Mouse (Mus musculus) intestine, embryonic 15.5 days (tissue): ENCODE results near the gene Wbp4. TPM values are rescaled to one million over a fixed set of nuclear protein-coding genes. Genes with fewer than 3 reads are reported as not detected.
A peak's percentile ranks its signal among the peaks of the same experiment; 100 is the strongest.

ENCODE experiments used
- ATAC-seq: fragments of 200-750 bp; cut with Nextera tagmentation; 2 replicates; pipeline ENCODE4 v1.8.0; 2017; ENCODE audit warnings: moderate TSS enrichment, moderate library complexity
- H3K27ac ChIP-seq: fragments of 300-500 bp; sonication (generic); 2 replicates; pipeline ENCODE4 v1.5.1; 2015; ENCODE audit warnings: mild to moderate bottlenecking, inconsistent platforms
- H3K27me3 ChIP-seq: fragments of 300-500 bp; sonication (generic); replicated peaks from 2 replicates; pipeline ENCODE4 v1.6.1; 2015; ENCODE audit warnings: inconsistent platforms
- H3K36me3 ChIP-seq: fragments of 300-500 bp; sonication (generic); 2 replicates; pipeline ENCODE4 v1.6.1; 2015; ENCODE audit warnings: inconsistent platforms
- H3K4me1 ChIP-seq: fragments of 300-500 bp; sonication (generic); replicated peaks from 2 replicates; pipeline ENCODE4 v1.6.1; 2015; ENCODE audit warnings: inconsistent platforms
- H3K4me2 ChIP-seq: fragments of 300-500 bp; sonication (generic); replicated peaks from 2 replicates; pipeline ENCODE4 v1.6.1; 2015; ENCODE audit warnings: mild to moderate bottlenecking, inconsistent platforms
- H3K4me3 ChIP-seq: fragments of 300-500 bp; sonication (generic); replicated peaks from 2 replicates; pipeline ENCODE4 v1.5.1; 2015; ENCODE audit warnings: inconsistent platforms
- H3K9ac ChIP-seq: fragments of 300-500 bp; sonication (generic); 2 replicates; pipeline ENCODE4 v1.6.1; 2015; ENCODE audit warnings: inconsistent platforms
- H3K9me3 ChIP-seq: fragments of 300-500 bp; sonication (generic); 2 replicates; pipeline ENCODE4 v1.6.1; 2016; ENCODE audit warnings: inconsistent platforms
- WGBS: fragments of 180-500 bp; shearing (Covaris S2); methylation state at CpG from one replicate; pipeline ENCODE4 v1.1.7; 2015; 5-methylcytosine and 5-hydroxymethylcytosine counted together
- polyA plus RNA-seq: library from polyadenylated mRNA; unstranded; fragments of >200 nt; fragmentation: Nextera tagmentation; extraction: Ambion mirVana; gene quantifications from 2 replicates; pipeline ENCODE4 v1.2.1, GENCODE M21; 2015

The Wbp4 gene
- polyA plus RNA-seq, 1 experiment from 2014 or later: 33.8 TPM

GRCm38 (mm10) chr14:79504246-79505006, 23.1 kb upstream of the Wbp4 start:
- Histone ChIP-seq H3K4me2 (no peak overlapping the region), H3K4me3 (no peak overlapping the region), H3K27me3 (no peaks in the 10 kb centered on the region), H3K4me1 (peaks cover 12% of the 10 kb centered on the region; the same call in 1 of the 2 replicates), H3K36me3 (no peaks in the 10 kb centered on the region), H3K27ac (peak overlapping the region; percentile 3; the same call in 1 of the 2 replicates), H3K9ac (no peak overlapping the region), H3K9me3 (no peaks in the 10 kb centered on the region)
- ATAC-seq: no peak
- 86% methylated on average over 7 of the region's 7 CpGs for WGBS

GRCm38 (mm10) chr14:79503371-79504075, 22.2 kb upstream of the Wbp4 start:
- Histone ChIP-seq H3K9me3 (no peaks in the 10 kb centered on the region), H3K4me1 (peaks cover 6% of the 10 kb centered on the region; the same call in 1 of the 2 replicates), H3K36me3 (no peaks in the 10 kb centered on the region), H3K9ac (no peak overlapping the region), H3K27me3 (no peaks in the 10 kb centered on the region), H3K27ac (peak overlapping the region; percentile 3; the same call in 1 of the 2 replicates), H3K4me2 (no peak overlapping the region), H3K4me3 (no peak overlapping the region)
- WGBS: 60% methylated on average over 5 of the region's 5 CpGs
- peak; percentile 60 for ATAC-seq

GRCm38 (mm10) chr14:79500756-79501155, 19.4 kb upstream of the Wbp4 start:
- Histone ChIP-seq H3K4me1 (peaks cover 4% of the 10 kb centered on the region; the same call in 1 of the 2 replicates), H3K4me2 (no peak overlapping the region), H3K36me3 (no peaks in the 10 kb centered on the region), H3K27ac (no peak overlapping the region), H3K27me3 (no peaks in the 10 kb centered on the region), H3K4me3 (no peak overlapping the region), H3K9ac (no peak overlapping the region), H3K9me3 (no peaks in the 10 kb centered on the region)
- WGBS: 74% methylated on average over 4 of the region's 4 CpGs
- ATAC-seq: no peak

- no peak for ATAC-seq
- Histone ChIP-seq H3K4me2 (no peak overlapping the region), H3K4me3 (no peak overlapping the region), H3K9me3 (no peaks in the 10 kb centered on the region), H3K27me3 (no peaks in the 10 kb centered on the region), H3K9ac (no peak overlapping the region), H3K36me3 (no peaks in the 10 kb centered on the region), H3K27ac (no peak overlapping the region), H3K4me1 (peaks cover 4% of the 10 kb centered on the region; the same call in 1 of the 2 replicates)
- 53% methylated on average over 9 of the region's 9 CpGs for WGBS
These were observed 18.0 kb upstream of the Wbp4 start for GRCm38 (mm10) chr14:79499326-79499725.

GRCm38 (mm10) chr14:79494349-79494748, 13.0 kb upstream of the Wbp4 start:
- peak; percentile 28; the same call in 1 of the 2 replicates for ATAC-seq

GRCm38 (mm10) chr14:79490246-79490645, 8.9 kb upstream of the Wbp4 start:
- Histone ChIP-seq H3K4me1 (peaks cover 16% of the 10 kb centered on the region), H3K9me3 (no peaks in the 10 kb centered on the region), H3K27ac (no peak overlapping the region), H3K27me3 (no peaks in the 10 kb centered on the region), H3K9ac (no peak overlapping the region), H3K36me3 (peaks cover 3% of the 10 kb centered on the region; the same call in 1 of the 2 replicates), H3K4me3 (no peak overlapping the region), H3K4me2 (no peak overlapping the region)
- no peak for ATAC-seq
- 63% methylated on average over 3 of the region's 3 CpGs for WGBS

More at GRCm38 (mm10) chr14:79494349-79494748, 13.0 kb upstream of the Wbp4 start:
- Histone ChIP-seq H3K9me3 (no peaks in the 10 kb centered on the region), H3K36me3 (peaks cover 3% of the 10 kb centered on the region; the same call in 1 of the 2 replicates), H3K4me1 (no peaks in the 10 kb centered on the region), H3K4me3 (no peak overlapping the region), H3K9ac (no peak overlapping the region), H3K4me2 (no peak overlapping the region), H3K27ac (no peak overlapping the region), H3K27me3 (no peaks in the 10 kb centered on the region)
- WGBS: 72% methylated on average over 6 of the region's 6 CpGs

- Histone ChIP-seq H3K9me3 (no peaks in the 10 kb centered on the region), H3K4me1 (peaks cover 20% of the 10 kb centered on the region), H3K4me3 (no peak overlapping the region), H3K36me3 (peaks cover 3% of the 10 kb centered on the region; the same call in 1 of the 2 replicates), H3K9ac (no peak overlapping the region), H3K27me3 (no peaks in the 10 kb centered on the region), H3K27ac (no peak overlapping the region), H3K4me2 (no peak overlapping the region)
- 67% methylated on average over 12 of the region's 12 CpGs for WGBS
- no peak for ATAC-seq
These were observed 7.8 kb upstream of the Wbp4 start for GRCm38 (mm10) chr14:79489150-79489549.

GRCm38 (mm10) chr14:79488531-79488930, 7.2 kb upstream of the Wbp4 start:
- no peaks in the 10 kb centered on the region for H3K27me3 ChIP-seq
- H3K4me3 ChIP-seq: no peak overlapping the region
- no peak overlapping the region for H3K4me2 ChIP-seq
- H3K27ac ChIP-seq: no peak overlapping the region
- peaks cover 3% of the 10 kb centered on the region; the same call in 1 of the 2 replicates for H3K36me3 ChIP-seq
- ATAC-seq: no peak
- no peaks in the 10 kb centered on the region for H3K9me3 ChIP-seq
- H3K9ac ChIP-seq: no peak overlapping the region
- H3K4me1 ChIP-seq: peaks cover 23% of the 10 kb centered on the region
- WGBS: 54% methylated on average over 9 of the region's 9 CpGs

GRCm38 (mm10) chr14:79486993-79487731, 5.8 kb upstream of the Wbp4 start:
- H3K27me3 ChIP-seq: no peaks in the 10 kb centered on the region
- H3K4me1 ChIP-seq: peaks cover 31% of the 10 kb centered on the region
- ATAC-seq: peak; percentile 48
- WGBS: 9% methylated on average over 19 of the region's 19 CpGs
- peak overlapping the region; percentile 69 for H3K4me2 ChIP-seq
- peak overlapping the region; percentile 35 for H3K4me3 ChIP-seq
- no peaks in the 10 kb centered on the region for H3K9me3 ChIP-seq
- H3K9ac ChIP-seq: peak overlapping the region; percentile 33
- H3K36me3 ChIP-seq: peaks cover 3% of the 10 kb centered on the region; the same call in 1 of the 2 replicates
- H3K27ac ChIP-seq: peak overlapping the region; percentile 73

- peaks cover 31% of the 10 kb centered on the region for H3K4me1 ChIP-seq
- ATAC-seq: 0 out of 2 replicates have a peak, but pooled peaks have one; percentile 0
- peak overlapping the region; percentile 33 for H3K9ac ChIP-seq
- H3K9me3 ChIP-seq: no peaks in the 10 kb centered on the region
- H3K27me3 ChIP-seq: no peaks in the 10 kb centered on the region
- peak overlapping the region; percentile 69 for H3K4me2 ChIP-seq
- 20% methylated on average over 8 of the region's 8 CpGs for WGBS
- peak overlapping the region; percentile 73 for H3K27ac ChIP-seq
- no peaks in the 10 kb centered on the region for H3K36me3 ChIP-seq
- H3K4me3 ChIP-seq: peak overlapping the region; percentile 35
These were observed 5.3 kb upstream of the Wbp4 start for GRCm38 (mm10) chr14:79486617-79486992.

- peak overlapping the region; percentile 97; the same call in 1 of the 2 replicates for H3K9ac ChIP-seq
- H3K4me2 ChIP-seq: peak overlapping the region; percentile 67
- H3K27ac ChIP-seq: peak overlapping the region; percentile 100
- H3K4me1 ChIP-seq: peaks cover 41% of the 10 kb centered on the region
- H3K36me3 ChIP-seq: no peaks in the 10 kb centered on the region
- ATAC-seq: no peak
- 40% methylated on average over 8 of the region's 8 CpGs for WGBS
- H3K27me3 ChIP-seq: no peaks in the 10 kb centered on the region
- H3K4me3 ChIP-seq: peak overlapping the region; percentile 94
- no peaks in the 10 kb centered on the region for H3K9me3 ChIP-seq
These were observed 2.3 kb upstream of the Wbp4 start for GRCm38 (mm10) chr14:79483611-79484120.
